1 mouse cellular context compared by ENCODE assay signal in genomic region chr17:28799291-28800160, GRCm38 (mm10).
TF ChIP-seq lines count a peak whose summit lies in the region.

No protein-coding gene starts in this region.

TF ChIP-seq in MEL, 35 proteins besides CTCF, POLR2A, EP300 and RAD21 (continued from another document):
- TF ChIP-seq MXI1 (IDR thresholded peaks at IDR 0.05; ENCODE audit: low read depth, low read length) (peak; percentile 29; the same call in 1 of the 2 replicates), NRF1 (IDR thresholded peaks at IDR 0.05; ENCODE audit: insufficient read depth, low read depth, low read length, poor library complexity, severe bottlenecking) (no peak), MAZ (IDR thresholded peaks at IDR 0.05; ENCODE audit: low read depth, low read length) (no peak), MAX (IDR thresholded peaks at IDR 0.05; ENCODE audit: low read length) (no peak), UBTF (IDR thresholded peaks at IDR 0.05; ENCODE audit: borderline replicate concordance, insufficient read depth, low read depth, low read length) (no peak)
